Mouse (Mus musculus) C2C12 (cell line): ENCODE results near the gene Gm9821.

Experiments
- CTCF ChIP-seq: IDR thresholded peaks from one replicate; pipeline ENCODE4 v1.5.1; 2011; ENCODE audit not compliant: control insufficient read depth, insufficient read depth, insufficient read length
- MAX ChIP-seq: IDR thresholded peaks from one replicate; pipeline ENCODE4 v1.6.1; 2011; ENCODE audit warnings: mild to moderate bottlenecking, control low read depth
- USF1 ChIP-seq: IDR thresholded peaks from one replicate; pipeline ENCODE4 v1.6.1; 2011; ENCODE audit warnings: low read depth, mild to moderate bottlenecking, control low read depth, moderate library complexity

DNA sequence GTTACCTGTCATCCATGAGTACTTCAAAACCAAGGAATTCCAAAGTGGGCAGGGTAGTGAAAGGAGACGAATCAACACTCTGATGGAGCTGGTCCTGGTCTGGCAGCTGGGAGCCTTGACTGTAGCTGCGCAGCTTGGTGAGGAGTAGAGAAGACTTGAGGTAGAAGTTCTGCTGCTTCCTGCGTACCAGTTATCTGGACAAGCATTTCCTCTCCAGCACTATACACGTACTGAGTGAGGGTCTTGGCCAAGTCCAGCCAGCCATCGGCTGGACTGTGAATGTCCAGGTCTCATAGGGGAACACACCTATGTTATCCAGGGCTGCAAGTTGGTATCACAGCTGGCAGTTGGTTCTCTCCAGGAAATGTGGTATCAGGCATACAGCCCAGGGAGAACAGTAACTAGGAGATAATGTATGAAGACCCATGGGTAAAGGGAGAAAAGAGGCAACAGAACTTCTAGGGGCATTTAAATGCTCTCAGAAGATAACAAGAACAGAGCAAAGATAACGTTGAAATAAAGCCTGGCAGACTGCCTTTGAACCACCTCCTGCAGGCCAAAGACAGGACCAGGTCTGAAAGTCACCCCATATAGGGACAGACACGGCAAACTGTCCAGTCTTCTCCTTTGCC, 29.0 kb upstream of the Gm9821 start:
- no peak for TF ChIP-seq CTCF
- TF ChIP-seq USF1, result no peak
- no peak for TF ChIP-seq MAX
